Mouse (Mus musculus) right cerebral cortex, postnatal 36 days (tissue): ENCODE results near the gene Kri1.
"Not testable (repeated sequence)": the region's sequence is repeated elsewhere in the genome, so short reads cannot be mapped to it uniquely, and the experiment has no call there.

Experiments used
- DNase-seq, 2 experiments: peaks; one replicate each; pipeline ENCODE4 v3.0.0; 2022; ENCODE audit warnings: low spot score in 2 of 2, mixed read lengths in 1 of 2

Kri1 gene

DNA sequence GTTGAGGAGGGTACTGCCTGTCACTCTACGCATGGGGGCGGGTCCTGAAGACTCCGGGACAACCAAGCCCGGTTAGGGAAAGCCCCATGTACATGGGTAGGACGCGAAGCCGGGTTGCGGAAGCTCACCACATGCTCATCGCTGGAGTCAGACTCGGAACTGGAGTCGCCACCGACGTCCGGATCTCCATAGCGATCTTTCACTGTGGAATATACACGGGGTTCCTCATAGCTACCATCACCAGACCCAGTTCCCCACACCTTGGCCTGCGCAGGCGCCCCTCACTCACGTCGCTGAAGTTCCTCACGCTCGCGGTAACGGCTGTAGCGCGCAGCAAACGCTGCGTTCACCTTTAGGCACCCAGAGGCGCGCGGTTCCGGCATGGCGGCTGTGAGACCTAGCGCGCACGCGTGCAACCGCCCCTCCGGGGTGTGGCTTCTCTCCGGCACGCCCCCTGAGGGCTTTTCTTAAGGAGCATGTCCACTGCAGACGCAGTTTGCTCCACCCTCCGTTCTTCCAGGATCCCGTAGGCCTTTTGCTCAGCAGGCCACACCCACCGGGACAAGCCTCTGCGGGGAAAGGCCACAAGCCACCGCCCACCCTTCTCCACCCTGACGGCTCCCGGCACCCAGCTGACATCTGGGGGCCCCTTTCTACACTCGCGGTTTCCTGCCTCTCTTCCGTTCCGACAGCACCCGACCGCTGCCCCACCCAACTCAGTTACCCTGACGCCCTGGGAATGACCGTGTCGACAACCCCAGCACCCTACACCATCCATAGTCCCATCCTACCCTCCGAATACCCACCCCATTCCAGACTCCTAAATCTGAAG is at the start of gene Kri1:
Gene Kri1 (minus strand): TSS at position 399 of the 832 bp plus-strand sequence.
- peak; percentile 95 to 97 for DNase-seq

DNA sequence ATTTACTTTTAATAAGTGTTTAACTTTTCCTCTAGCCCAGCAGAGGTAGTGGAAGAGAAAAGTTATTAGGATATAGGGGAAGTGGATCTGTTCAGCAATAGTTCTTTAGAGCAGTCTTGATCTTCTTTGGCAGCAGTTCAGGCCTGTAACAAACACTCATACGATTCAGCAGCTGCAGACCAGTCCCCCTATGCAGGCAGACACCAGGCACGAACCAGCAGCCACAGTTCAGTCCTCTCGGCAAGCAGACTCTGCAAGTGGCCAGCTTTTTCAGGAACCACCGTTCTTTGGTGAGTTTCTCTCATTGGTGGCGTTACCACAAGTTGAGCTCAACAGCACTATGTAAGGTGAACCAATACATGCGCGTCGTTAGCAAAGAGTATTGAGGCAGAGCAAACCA is 48.7 kb upstream of the Kri1 start:
- DNase-seq = no peak

DNA sequence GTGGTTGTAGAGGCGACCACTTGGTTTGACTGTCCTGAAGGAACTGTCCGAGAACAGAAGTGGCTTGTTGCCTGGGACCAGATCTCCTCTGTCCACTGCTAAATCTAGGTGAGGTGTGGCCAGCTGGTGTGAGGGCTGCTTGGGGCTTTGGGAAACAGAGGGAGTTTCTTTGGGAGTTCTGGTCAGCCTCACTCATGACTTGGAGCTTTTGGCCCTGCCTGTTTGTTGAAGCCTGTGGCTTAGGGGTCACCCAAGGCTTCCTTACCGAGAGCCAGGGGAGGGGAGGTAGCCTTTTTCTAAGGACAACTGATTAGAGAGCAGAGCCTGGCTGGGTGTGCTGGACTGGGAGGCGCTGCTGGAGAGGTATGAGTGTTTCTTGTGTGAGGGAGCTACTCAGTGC is 47.6 kb upstream of the Kri1 start:
- no peak for DNase-seq

DNA sequence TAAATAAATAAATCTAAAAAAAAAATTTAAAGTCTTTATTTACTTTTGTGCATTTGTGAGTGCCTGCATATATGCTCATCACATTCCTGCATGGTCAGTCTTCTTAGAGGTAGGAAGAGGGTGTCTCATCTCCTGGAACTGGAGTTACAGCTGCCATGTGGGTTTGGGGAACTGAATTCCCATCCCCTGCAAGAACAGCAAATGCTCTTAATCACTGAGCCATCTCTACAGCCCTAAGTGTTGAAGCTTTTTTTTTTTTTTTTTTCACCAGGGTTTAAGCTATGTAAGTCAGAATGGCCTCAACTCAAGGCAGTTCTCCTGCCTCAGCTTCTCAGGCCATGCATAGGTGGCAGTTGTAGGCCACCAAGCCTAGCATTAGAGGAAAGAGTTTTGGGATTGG is 47.0 kb upstream of the Kri1 start:
- no peak for DNase-seq

DNA sequence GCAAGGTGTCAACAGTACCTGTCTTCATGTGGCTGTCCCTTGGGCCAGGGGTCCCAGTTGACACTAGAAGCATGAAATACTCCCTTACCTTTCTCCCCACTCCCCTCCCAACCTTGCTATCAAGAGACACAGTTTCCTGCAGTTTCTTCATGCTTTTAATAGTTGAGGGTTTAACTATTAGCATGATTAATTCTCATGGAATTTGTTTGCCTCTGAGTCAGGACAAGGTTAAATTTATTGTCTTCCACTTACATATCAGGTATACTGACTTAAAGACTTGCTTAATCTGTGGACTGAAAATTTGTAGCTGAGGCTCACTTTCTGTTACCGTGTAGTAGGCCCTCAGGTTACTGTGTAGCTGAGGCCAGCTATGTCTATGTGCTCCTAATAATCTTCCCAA is 45.8 kb upstream of the Kri1 start:
- no peak for DNase-seq

DNA sequence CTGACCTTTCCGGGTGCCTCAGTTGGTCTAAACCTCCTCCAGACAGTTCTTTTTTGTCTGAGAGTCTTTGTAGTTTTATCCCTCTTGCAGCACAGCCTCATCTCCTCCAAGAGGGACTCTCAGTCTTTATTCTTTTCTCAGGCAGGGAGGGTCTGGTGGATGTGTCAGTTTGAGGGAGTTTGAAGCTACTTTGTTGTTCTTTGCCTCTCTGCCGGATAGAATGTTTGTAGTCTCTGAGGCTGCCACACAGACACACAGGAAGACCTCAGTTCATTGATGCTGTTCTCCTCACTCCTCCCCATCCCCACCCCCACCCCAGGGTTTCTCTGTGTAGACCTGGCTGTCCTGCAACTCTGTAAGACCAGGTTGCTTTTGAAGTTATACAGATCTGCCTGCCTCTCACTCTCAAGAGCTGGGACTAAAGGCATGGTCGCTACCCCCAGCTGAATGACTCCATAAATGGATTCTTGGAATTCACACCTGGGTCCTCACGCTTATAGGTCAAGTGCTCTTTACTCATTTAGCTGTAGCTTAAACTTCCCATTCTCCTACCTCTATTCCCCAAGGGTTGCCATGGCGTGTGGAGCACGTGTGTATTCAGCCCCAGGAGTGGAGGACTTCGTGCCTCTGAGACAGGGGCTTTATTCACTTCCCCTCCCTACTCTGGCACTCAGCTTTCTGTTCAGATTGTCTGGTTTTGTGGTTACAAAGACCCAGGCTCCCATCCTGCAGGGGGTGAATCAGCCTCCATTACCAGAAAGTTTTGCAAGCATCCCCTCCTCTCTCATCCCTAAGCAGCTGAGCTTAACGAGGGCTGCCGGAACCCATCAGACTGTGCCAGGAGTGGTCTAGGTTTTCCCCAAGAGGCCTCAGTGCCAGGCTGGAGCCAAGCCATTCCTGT is 44.6 kb upstream of the Kri1 start:
- DNase-seq = no peak

DNA sequence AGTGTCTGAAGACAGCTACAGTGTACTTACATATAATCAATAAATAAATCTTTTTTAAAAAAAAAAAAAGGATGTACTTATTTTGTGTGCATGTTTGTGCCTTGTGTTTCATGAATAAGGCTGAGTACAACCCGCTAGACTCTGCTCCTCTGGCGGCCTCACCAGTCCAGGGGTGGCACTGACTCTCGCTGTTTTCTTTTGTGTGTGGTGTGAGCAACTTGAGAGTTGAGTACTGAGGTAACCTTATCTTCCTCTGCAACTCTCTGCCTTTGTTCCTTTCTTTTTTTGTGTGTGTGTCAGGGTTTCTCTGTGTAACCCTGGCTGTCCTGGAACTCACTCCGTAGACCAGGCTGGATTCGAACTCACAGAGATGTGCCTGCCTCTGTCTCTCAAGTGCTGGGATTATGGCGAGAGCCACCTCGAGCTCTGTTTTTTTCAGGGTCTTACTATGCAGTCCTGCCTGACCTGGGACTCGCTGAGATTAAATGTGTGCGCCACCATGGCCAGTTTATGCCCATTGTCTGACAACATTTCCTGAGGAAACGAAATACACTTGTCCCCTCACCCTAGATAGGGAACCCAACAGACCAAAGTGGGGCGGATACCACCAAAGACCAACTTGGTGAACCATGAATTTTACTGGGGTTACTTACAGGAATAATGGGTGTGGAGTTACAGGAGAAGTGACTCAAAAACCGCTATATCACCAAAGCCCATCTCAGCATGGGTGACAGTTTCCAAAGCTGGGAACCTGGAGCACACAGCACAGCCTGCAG is 43.8 kb upstream of the Kri1 start:
- no peak for DNase-seq

DNA sequence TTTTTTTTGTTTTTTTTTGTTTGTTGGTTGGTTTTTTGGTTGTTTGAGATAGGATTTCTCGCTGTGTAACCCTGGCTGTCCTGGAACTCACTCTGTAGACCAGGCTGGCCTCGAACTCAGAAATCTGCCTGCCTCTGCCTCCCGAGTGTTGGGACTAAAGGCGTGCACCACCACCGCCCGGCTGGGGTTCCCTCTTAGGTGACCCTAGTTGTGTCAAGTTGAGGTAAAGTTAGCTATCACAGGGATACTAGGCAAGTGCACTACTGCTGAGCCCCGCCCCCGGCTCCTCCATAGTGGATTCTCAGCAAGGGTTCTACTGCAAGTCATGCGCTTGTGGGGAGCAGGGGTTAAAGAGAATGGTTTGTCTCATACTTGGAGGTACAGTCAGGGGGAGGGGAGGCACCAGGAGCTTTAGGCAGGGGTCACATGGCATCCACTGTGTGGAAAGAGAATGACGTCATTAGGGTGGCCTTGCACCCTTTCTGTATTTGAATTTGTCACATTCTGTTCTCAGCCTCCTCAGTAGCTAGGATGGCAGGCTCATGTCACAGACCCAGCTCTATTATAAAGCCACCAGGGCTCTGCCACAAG is 42.0 kb upstream of the Kri1 start:
- DNase-seq = no peak

DNA sequence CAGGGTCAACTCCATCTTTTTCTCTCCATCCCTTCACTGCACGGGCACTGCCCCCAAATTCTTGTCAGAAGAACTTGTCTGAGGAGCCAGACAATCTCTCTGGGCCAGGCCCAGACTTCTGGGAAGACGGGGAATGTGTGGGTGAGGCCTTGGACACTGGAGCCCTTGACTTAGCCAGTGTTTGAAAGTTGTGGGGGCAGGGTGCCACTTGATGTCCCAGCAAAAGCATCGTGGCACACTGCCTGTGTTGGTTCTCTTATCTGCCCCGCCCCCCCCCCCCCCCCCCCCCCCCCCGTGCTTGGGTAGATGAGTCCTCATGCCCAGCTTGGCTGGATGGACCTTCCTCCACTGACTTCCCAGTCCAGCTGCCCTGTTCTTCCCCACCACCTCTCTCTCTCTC is 41.3 kb upstream of the Kri1 start:
- DNase-seq = no peak

DNA sequence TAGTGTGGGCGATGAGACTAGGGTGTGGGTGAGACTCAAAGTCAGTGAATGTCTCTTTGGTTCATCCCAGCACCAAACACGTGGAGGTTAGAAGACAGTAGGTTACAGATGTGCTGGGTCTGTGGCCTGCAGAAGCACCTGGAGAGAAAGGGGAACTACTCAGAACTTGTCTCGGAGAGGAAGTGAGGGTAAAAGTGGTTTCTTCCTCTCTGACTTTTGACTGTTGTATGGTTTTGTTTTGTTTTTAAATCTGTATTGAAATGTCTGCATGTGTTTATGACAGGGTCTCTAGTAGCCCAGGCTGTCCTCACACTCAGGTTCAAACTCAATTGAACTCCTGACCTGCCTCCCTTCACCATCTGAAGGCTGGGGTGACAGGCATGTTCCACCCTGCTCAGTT is 40.3 kb upstream of the Kri1 start:
- no peak for DNase-seq

DNA sequence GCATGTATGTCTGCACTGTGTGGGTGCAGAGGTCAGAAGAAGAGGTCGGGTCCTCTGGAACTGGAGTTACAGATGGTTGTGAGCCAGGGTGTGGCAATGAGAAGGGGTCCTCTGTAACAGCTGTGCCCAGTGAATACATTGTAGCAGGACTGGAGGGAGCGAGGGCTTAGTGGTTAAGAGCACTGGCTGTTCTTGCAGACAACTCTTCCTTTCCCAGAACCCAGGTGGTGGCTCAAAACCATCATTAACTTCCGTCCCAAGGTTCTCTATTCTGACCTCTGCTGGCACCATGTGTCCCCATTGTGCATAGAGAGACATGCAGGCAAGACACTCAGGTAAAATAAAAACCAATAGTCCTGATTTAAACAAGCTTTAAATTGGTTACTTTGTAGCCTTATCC is 39.8 kb upstream of the Kri1 start:
- no peak for DNase-seq

DNA sequence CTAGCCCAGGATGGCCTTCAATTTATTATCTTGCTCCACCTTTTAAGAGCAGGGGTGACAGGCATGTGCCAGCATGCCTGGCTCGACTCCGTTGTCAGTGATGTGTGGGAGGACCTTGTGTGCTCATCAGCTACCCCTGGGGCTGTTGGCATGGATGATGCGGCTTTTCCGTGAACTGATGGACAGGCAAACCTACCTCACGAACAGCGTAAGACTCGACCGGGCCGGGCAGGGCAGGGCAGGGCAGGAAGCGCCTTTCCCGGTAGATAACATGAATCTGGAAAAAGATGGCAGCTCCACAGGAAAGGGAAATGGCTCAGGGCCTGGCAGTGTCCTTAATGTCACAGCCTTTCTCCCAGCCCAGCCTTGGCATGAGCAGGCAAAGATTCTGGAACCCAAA is 36.5 kb upstream of the Kri1 start:
- no peak for DNase-seq

DNA sequence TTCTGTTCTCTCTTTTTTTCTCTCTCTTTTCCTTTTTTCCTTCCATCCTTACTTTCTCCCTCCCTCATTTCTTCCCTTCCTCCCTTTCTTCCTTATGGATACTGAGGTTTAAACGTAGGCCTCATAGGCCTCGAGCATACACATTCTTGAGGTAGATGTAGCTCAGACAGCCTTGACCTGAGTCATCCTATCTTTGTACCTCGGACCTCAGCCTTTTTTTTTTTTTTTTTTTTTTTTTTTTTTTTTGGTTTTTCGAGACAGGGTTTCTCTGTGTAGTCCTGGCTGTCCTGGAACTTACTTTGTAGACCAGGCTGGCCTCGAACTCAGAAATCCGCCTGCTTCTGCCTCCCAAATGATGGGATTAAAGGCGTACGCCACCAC is 35.1 kb upstream of the Kri1 start:
- not testable (repeated sequence) for DNase-seq

DNA sequence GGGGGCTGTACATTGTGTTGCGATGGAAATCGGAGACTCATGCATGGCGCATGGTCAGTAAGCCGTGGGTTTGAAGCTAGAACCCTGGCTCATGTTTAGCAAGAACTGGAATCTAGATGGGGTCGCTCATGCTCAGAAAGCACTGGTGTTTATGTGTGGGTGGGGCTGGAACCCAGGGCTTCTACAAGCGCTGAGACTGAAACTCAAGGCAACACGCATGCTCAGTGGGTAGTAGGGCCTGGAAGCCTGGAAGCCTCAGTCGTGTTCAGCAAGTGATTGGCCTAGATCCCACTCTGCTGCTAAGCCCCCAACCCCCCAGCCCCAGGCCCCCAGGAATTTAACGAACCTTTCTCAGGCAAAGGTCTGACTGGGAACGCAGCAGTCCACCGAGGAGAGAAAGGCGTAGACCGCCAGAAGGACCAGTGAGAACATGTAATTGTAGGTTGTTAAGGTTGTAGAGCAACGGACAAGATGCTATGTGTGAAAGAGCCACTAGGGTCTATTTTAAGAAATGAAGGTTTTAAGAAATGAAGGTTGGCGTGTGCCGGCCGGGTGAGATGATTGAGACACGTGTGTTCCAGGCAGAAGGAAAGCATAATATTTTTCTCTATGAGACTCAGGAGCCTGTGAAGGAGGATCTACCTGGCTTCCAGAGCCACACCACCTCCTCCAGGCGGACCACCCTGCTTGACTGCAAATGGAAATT is 34.6 kb upstream of the Kri1 start:
- peak in 1 of 2 experiments; percentile 25 for DNase-seq

DNA sequence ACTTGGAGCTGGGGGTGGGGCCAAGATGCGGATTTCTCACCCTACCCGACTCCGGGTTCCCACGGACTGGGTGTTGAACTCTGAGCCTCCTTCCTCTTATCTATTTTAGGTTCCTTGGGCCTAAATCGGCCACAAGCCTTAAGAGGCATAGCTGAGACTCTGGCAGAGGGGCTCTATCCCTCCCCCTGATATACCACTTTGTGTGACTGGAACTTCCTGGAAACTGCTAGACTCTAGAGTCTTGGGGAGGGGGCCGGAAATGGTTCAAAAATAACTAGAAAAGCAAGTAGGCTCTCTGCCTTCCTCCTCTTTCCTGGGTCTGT is 33.7 kb upstream of the Kri1 start:
- no peak for DNase-seq

DNA sequence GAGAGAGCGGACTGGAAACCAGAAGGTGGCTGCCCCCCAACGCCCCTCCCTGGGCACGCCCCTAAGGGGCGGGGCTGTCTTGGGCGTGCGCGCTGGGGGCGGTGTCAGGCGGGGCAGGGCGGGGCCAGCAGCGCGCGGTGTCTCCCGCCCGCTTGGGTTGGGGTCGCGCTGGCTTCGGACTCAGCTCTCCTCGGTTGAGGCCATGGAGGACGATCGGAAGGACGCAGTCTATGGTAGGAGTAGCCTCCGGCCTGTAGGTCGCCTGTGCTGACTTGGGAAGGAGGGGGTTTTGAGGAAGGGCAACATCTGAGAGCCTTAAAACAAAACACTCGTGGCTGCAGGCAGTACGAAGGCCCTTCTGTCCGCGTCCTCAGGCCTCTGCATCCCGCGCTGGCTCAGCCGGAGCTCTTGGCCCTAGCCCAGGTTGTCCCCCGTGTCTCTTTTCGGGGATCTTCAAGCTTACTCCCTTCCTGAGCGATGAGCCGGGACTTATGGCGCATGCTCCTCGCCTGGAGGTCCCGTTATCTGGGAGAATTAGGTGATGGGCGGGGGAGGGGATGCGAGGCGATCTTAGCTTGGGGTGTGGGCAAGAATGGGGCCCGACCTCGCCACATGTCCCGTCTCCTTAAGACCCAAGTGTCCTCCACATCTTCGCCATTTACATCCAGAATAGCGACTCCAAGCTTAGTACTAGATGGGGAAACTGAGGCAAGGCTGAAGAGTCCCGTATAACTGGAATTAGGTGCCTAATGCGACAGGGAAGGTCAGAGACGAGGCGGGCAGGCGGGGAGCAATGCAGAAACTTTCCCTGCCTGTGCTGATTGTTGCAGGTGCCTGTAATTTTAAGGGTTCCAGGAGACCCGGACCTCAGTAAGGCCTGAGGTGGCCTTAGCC is 33.1 kb upstream of the Kri1 start, which contains the start of gene Slc44a2:
Gene Slc44a2 (plus strand): TSS at position 80 of the 894 bp plus-strand sequence.
- peak; percentile 60 to 61 for DNase-seq

DNA sequence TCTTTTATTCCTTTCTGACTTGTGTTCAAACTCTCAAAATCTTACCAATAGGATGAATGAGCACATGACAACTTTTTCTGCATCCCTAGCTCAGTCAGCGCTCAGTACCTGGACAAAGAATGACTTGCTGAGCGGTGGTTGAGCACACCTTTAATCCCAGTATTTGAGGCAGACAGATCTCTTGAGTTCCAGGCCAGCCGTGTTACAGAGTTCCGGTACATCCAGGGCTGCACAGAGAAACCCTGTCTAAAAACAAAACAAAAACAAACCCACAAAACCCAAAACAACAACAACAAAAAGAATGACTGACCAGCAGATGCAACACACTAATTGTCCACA is 32.5 kb upstream of the Kri1 start:
- DNase-seq = no peak

DNA sequence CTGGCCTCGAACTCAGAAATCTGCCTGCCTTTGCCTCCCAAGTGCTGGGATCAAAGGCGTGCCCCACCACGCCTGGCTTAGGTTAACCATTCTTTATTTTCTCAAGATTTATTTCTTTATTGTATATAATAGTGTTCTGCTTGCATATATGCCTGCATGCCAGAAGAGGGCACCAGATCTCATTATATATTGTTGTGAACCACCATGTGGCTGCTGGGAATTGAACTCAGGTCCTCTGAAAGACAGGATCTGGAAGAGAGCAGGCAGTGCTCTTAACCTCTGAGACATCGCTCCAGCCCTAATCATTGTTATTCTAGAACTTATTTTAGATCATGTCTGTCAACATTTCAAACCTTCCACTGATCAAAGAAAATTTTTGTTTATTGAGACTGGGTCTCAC is 31.7 kb upstream of the Kri1 start:
- DNase-seq = no peak

DNA sequence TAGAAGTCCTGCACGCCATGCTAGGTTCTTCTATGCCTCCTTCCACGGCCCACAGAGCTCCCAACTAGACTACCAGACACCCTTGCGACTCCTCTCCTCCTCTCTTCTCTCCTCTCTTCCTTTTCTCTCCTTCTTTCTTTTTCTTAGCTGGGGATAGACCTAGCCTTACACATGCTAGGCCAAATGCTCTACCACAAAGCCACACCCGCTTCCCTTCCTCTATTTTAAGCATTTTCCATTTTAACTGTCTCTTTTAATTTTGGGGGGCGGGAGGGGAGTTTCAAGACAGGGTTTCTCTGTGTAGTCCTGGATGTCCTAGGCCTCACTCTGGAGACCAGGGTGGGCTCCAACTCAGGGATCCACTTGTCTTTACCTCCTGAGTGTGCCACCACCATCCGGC is 31.0 kb upstream of the Kri1 start:
- no peak for DNase-seq

DNA sequence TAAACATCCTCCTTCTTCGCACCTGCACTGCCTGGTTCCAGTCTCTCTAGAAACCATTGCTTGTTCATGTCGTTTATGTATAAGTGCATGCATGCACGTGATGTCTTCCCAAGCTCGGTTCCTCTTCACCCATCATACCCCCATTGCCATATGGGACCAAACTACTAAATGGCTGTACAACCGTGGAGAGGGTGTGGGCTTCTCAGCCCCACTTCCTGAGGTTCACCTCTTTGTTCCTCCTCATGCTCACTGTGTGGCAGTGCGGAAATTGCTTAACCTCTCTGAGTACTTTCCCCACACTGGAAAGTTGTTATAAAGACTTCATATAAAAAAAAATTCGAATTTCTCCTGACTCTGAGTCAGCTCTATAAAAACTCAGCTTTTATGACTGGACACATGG is 28.9 kb upstream of the Kri1 start:
- no peak for DNase-seq
